Mouse (Mus musculus) c-Kit-negative CD71-positive TER-119-positive erythroid progenitor cells, embryonic 14.5 days (primary cell): ENCODE data around the gene Foxn3.
A peak's percentile ranks its signal among the peaks of the same experiment; 100 is the strongest.

ENCODE experiments used
- DNase-seq: peaks from one replicate; pipeline ENCODE4 v3.0.0-alpha.2; 2013; ENCODE audit warnings: low read depth, low spot score

Foxn3 gene

GRCm38 (mm10) chr12:99352583-99352982 is 210.8 kb downstream of the Foxn3 start:
- DNase-seq: no peak

GRCm38 (mm10) chr12:99352136-99352535 is 211.2 kb downstream of the Foxn3 start:
- no peak for DNase-seq

GRCm38 (mm10) chr12:99351731-99352130 is 211.7 kb downstream of the Foxn3 start:
- DNase-seq: no peak

- peak; percentile 24 for DNase-seq
These were observed 213.8 kb downstream of the Foxn3 start for GRCm38 (mm10) chr12:99349650-99349997.

- DNase-seq: no peak
These were observed 214.3 kb downstream of the Foxn3 start for GRCm38 (mm10) chr12:99348940-99349649.

- DNase-seq: no peak
These were observed 215.9 kb downstream of the Foxn3 start for GRCm38 (mm10) chr12:99347512-99347911.

- DNase-seq: no peak
These were observed 216.4 kb downstream of the Foxn3 start for GRCm38 (mm10) chr12:99346982-99347381.

- DNase-seq: no peak
These were observed 218.1 kb downstream of the Foxn3 start for GRCm38 (mm10) chr12:99345323-99345722.

DNA sequence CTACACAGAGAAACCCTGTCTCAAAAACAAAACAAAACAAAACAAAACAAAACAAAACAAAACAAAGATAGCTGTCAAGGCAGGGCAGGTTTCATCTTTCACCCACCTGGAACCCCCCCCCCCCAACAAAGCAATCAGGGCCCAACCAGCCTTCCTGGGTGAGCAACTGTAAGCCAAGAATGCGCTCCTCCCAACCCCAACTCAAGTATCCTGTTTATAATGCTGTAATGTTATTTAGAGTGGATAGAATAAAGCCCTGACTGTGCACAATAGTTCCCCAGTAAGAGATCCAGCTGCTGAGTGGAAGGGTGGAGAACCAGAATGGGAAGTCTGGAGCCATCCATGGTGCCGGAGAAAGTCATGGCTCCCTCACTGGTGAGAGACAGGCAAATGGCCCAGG is 220.0 kb downstream of the Foxn3 start:
- no peak for DNase-seq

DNA sequence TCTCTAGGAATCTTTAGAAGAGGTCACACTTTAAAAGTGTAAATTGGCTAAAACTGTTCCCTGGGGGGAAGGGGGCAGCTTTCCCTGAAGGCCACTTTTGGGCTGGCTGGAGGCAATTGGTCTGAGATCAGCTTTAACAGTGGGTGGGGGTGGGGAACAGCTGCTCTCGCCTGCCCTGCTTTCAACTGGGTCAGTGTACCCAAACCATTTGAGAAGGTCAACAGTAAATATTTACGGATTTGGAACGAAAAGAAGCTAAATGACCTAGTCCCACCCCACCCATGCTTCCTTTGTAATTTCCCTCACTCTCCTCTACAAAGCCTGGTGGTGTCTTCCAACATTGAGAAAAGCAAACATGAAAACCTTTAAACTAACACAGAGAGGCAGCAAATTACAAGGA is 221.2 kb downstream of the Foxn3 start:
- no peak for DNase-seq

DNA sequence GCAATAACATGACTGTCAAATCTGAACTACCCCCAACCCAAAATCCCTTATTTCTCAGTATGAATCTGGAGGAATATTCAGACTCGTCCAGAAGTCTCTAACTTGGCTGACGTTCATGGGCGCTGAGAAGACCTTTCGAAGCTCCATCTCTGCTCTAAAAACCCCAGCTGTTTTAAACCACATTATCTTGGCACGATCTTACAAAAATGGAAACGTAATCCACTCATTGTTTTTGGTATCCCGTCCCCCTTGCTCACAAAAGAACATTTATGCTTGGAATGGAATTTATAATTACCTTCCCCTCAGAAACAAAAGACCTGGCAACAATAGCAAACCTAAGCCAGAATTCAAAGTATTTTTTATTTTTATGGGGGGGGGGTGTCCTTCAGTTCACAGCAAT is 221.6 kb downstream of the Foxn3 start:
- DNase-seq: no peak

DNA sequence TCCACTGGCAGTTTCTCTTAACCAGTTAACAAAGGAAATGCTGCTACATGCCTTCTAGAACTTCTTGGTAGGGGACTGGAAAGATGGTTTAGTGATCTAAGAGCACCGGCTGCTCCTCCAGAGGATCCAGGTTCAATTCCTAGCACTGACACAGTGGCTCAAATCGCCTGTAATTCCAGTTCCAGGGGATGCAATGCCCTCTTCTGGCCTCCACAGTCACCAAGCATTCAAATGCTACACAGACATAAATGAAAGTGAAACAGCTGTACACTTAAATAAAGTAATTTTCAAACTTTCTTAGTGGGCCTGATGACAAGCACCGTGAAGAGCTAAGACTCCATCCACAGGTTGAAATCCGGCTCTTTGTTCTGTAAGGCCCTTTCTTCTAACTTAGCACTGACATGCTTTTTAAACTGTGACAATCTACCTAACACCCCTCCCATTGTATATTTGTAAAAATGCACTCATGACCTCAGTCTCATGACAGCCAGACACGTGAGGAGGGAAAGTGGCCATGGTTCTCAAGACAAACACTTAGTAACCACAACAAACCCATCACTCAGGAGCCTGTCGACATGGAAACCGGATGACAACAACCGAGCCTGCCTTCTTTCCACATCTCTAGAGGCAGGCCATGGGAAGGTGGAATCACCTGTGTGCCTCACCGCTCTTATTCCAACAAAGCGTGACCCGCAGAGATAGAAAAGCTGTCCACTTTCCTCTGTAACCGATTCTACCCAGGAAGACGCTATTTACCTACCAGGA is 222.8 kb downstream of the Foxn3 start:
- DNase-seq: no peak

DNA sequence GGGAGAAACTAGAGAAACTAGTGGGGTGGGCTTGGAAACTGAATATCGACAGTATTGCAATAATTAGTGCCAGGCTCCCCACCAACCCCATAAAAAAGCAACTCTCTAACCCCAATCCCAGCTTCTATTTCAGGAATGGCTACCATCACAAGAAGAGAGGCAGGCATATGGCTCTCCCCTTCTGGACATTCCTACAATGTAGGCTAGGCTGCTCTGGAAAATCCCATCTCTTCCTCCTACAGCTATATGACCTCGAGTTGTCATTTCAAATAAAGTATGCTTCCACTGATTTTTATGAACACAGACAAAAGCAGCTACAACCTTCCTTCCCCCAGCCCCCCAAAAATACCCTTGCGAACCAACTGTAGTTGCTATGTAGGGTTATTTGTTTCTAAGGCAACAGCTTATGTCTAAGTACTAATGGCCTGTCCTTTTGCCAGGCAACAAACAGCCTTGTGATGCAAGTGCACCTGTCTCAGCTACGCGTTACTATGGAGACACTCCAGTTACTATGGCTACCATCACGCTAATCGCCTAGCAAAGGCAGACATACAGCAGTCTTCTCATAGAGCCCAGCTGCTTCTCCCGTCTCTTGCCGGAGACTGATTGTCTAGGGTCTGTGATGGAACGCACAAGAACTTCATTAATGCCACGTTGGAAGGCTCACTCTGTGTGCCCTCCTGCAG is 223.6 kb downstream of the Foxn3 start:
- no peak for DNase-seq

DNA sequence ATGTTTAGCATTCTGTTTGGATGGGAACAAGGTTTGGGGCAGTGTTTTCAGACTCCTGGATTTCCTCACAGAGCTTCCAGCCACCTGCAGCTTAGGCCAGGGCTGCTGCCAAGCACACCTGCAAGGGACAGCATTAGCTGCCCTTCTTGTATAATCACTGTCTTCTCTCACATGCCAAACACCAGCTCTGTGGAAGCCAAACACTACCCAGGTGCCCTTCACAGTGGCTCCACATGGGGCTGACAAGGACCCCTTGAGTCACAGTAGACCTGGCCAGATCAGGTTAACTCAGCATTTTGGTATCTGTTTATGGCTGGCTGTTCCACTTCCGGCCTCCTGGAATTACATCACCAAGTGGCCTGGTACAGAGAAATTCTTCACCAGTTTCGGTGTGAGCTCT is 224.6 kb downstream of the Foxn3 start:
- no peak for DNase-seq

GRCm38 (mm10) chr12:99337171-99337435 is 226.3 kb downstream of the Foxn3 start:
- DNase-seq: no peak

DNA sequence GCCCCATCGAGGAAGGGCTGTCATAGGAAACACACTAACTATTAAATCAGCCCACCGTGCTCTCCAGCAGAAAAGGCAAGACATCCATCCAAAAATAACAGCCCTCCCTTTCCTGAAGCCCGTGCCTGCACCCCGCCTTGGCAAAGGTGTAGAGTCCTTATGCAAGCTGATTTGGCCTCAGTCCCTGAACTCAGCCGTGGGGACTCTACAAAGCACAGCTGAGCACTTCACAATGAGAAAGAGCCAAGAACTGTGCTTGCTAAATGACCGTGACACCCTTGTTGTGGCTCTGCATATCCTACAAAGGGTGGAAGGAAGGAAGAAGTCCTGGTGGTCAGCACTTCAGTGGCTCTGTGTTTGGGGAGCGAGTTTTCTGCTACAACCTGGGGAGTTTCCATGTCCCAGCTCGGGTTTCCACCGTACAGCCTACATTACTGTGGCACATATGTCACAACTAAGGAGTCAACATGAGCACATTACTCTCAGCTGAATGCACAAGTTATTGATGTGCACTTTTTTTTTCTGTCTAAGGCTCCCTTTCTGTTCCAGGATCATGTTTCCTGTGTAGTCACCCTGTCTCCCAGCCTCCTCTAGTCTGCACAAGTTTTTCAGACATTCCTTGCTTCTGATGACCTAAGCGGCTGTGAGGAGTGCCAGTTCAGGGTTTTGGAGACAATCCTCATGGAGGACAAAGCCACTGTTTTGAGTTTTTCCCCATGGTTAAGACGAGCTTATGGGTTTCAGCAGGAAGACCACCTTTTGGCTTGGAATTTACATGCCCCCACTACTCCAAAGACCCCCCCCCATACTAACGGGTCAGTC is 226.8 kb downstream of the Foxn3 start:
- DNase-seq: no peak

DNA sequence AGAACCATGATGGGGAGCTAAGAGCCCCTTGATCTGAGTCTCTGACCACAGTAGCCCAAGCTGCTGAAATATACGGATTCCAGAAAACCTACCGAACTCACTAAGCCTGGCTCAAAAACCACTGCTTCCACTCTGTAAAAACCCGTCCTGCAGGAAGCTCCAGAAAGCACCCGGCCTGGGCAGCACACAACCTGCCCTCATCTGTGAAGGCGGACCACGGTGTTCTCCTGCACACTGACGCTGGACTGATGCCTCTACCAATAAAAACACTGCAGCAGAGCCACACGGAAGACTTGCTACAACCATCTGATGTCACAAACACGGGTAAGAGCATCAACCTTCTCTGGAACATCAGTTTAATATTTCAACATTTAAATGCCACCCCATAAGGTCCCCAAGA is 227.8 kb downstream of the Foxn3 start:
- no peak for DNase-seq

GRCm38 (mm10) chr12:99334026-99334425 is 229.4 kb downstream of the Foxn3 start:
- DNase-seq: no peak

DNA sequence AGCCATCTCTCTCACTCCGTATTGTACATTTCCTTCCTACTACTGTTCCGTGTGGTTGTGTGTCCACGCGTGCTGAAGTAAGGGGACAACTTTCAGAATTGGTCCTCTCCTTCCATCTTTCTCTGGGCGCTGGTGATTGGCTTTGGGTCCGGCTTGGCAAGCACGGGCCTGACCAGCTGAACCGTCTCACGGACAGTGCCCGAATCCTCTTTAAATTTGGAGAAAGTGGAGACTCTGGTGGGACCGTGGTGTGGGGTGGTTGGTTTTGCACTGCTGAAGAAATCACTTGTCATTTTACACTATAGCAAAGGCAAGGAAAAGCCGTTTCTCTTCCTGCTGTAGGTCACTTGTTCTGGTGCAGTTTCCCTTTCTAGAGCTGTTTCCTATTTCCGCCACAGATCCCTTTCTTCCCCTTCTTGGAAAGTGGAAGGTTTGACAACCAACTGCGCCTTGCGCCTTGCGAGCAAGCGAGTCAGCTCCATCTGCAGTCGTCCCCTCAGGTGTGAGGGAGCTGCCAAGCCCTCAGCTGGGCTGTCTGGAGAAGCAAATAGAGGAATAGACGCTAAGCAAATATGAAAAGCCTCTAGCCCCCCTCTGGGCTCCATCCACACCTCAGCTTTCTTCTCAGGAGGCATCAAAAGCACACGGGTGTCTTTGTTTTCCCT is 229.9 kb downstream of the Foxn3 start:
- DNase-seq: no peak

- no peak for DNase-seq
These were observed 231.1 kb downstream of the Foxn3 start for GRCm38 (mm10) chr12:99332144-99332807.

GRCm38 (mm10) chr12:99331341-99331947 is 231.9 kb downstream of the Foxn3 start:
- peak; percentile 17 for DNase-seq
